Mouse (Mus musculus): ENCODE measurements around the gene Rtl5. TPM values are rescaled to one million over a fixed set of nuclear protein-coding genes. Genes with fewer than 3 reads are reported as not detected.
"Not testable (repeated sequence)": the region's sequence is repeated elsewhere in the genome, so short reads cannot be mapped to it uniquely, and the experiment has no call there.

Gene Rtl5
- polyA plus RNA-seq (2015; fragmentation: Nextera tagmentation; extraction: Ambion mirVana) = 0.13 and 0.18 TPM in 2 replicates

GRCm38 (mm10) chrX:102070591-102071471, at the start of gene Rtl5:
Gene Rtl5 (minus strand): TSS chrX:102071304.
- DNase-seq (ENCODE audit: low spot score) = peak; percentile 68

DNA sequence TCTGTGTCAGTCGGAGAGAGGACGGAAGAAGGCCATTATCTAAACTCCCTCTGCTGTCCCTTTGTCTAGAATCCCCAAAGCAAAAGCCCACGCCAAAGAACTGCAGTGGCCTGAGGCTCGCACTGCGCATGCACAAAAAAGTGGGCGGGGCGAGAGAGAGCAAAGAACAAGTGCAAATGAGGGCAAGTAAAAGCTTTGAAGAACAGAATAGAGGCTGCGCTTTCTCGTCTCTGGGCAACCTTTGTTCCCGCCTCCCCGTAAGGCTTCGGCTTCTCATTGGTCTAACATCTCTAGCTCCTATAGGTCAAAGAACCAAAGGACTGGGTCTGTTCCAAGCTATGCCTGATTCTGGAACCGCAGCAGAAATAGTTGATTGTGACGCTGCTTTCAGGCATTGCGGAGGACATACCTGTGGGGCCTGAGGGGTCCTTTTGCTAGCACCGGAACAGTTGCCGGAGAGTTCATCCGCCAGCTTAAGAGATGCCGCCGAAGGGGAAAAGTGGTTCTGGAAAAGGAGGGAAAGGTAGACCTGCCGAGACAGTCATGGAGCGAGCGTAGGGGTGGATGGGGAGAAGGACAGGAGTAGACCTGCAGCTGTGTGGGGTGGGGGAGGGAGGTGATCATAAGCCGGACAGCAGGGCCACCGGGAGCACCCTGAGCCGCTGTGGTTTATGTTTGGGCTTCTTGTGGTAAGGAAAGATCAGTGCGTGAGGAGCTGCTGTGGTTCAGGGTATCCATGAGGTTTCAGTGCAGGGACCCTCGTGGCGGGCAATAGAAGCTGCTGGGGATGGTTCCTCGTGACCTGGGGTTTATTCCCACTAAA, 48.1 kb upstream of the Rtl5 start, which contains the start of gene Pin4:
TSS of gene Pin4 (plus strand) at position 406 of the 823 bp plus-strand sequence.
- DNase-seq (ENCODE audit: low spot score) = peak; percentile 95

- no peak for DNase-seq (ENCODE audit: low spot score)
Measured at GRCm38 (mm10) chrX:102115676-102116075, 44.6 kb upstream of the Rtl5 start.

DNA sequence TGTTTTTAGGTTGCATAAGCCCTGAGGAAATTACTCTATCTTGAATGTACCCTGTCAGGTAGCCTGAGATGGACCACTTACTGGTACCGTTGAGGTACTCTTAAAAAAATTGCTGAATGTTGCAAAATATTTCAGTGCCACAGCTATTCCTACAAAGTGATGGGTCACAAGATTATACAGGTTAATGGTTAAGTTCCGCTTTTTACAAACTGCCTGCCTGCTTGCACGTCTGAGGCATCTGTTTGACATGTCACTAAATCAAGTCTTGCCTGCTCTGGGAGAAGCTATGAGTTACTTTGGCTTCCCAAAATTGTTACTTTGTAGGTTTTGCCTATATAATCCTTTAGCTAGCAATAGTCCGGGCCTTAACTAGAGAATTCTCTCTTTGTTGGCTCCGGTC, 38.2 kb upstream of the Rtl5 start:
- DNase-seq (ENCODE audit: low spot score) = not testable (repeated sequence)

DNA sequence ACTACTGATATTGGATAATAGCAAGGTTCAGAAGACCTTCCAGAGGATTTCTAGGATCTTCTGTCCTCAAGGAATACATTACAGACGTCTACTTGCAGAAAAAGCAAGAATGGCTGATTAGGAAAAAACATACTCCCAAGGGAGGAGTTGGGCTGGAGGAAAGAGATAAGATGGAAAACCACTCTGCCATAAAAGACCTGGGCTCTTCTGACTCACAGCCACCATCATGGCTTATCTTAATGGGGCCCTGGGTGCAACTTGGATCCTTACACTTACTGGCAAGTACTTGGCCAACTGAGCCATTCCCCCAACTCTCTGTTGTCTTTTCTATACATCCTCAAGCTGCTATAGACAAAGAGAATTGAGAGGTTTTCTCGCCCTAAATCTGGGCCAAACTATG, 32.7 kb upstream of the Rtl5 start:
- DNase-seq (ENCODE audit: low spot score) = not testable (repeated sequence)

DNA sequence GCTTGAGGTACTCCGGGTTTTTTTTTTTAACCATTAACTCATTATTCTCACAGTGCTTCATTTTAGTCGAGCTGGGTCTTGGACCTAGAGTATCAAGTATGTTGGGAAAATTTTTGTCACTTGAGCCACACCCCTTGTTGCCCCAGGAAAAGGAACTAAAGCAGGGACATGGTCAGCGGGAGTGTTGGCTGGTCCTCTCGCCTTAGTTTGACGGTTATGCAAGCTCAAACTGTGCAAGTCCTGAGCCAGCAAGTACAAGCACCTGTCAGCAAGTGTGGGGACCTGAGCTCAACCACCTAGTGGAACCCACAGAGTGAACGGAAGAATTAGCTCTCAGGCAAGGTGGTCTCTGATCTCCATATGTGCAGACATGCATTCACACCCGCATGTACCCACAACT, 30.8 kb upstream of the Rtl5 start:
- no peak for DNase-seq (ENCODE audit: low spot score)

- no peak for DNase-seq (ENCODE audit: low spot score)
Measured at GRCm38 (mm10) chrX:102094381-102094904, 23.3 kb upstream of the Rtl5 start.

- DNase-seq (ENCODE audit: low spot score) = no peak
Measured at GRCm38 (mm10) chrX:102090605-102091004, 19.5 kb upstream of the Rtl5 start.

DNA sequence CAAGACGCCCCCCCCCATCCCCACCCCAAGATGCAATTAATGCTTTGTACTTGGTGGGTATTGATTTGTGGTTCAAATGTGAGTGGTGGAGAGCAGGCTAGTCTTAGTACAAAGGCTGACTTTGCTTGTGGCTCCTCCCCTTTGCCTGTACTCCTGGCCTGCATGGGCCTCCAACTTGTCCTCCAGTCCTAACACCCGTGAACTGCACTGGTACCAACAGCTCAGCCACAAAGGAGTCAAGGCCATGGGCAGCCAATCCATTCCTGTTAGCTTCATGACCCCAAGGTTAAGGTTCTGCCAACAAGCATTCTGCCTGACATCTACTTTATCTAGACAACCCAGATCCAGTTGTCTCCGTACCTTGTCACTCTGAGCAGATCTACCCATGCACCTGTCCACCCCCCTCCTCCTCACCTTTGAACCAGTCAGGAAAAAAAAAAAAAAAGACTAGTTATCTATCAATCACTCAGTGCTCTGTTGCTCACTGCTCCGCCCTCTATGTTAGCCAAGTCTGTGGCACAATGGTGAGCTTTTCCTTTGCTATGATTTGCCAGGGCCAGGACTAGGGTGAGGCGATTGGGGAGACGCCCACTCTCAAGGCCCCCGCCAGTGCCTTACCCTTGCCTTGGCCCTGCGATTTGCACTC, 14.8 kb upstream of the Rtl5 start:
- DNase-seq (ENCODE audit: low spot score) = no peak

- no peak for DNase-seq (ENCODE audit: low spot score)
Measured at GRCm38 (mm10) chrX:102082340-102082739, 11.2 kb upstream of the Rtl5 start.

DNA sequence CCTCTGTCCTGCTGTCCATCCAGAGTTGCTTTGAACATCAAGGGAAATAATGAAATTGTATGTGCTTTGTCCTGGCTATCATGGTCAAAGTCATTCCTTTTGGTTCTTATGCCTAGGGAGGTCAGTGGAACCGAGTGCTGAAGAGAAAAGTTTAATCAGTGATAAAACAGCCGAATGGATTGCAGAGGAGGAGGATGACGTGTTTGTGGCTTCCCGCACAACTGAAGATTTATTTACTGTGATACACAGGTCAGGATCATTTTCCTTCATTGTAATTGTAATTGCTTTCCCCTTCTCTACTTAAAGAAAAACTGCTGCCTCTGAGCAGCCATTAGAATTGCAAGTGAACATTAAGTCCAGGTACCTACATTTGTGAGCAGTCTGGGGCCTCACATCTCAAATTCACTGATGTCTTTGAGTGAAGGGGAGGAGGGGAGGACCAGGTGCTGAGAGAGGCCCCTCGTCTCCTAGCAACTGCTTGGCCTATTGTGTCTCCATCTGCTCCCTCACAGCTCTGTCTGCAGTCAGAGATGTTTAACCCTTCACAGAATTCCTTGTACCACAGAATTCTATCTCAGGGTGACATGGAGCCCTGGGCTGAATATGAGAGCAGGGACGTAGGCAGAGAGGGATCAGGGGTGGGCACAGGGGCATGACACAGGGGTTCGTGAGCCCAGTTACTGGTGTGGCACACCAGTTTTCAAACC, 10.6 kb upstream of the Rtl5 start:
- peak; percentile 12 for DNase-seq (ENCODE audit: low spot score)

DNA sequence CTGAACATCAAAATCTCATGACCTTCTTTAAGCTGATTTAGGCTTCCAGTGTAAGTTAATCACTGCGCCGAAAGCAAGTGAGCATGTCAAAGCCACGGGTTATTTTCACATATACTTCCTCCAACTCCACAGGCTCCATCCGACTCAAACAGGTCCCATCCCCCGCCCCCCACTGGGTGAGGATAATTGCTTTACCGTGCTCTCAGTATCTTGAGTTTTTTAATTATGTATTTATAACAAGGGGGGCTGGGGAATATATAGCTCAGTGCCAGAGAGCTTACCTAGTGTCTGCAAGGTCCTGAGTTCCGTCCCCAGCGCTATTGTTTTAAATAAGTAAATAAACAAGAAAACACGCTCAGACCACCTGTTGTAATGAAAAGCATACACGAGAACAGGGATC, 10.0 kb upstream of the Rtl5 start:
- DNase-seq (ENCODE audit: low spot score) = no peak

- no peak for DNase-seq (ENCODE audit: low spot score)
Measured at GRCm38 (mm10) chrX:102076886-102077765, 6.0 kb upstream of the Rtl5 start.

DNA sequence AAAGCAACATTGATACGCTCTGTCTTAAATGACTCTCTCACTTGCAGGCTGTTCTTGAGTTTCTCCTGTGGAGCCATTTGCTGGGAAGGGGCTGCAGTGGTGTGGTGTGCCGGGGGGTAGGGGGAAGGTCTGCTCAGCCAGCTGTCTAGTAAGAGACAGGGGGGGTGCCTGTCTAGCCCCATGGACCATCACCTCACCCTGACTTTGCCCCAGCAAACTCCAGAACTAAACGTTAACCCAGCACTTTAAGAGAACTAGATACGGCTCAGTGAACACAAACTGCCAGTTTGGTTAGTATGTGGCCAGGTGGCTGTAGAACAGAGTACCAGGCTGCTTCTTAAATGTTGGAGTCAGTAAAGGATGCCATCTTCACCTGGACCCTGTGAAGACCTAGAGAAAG, 4.1 kb upstream of the Rtl5 start:
- no peak for DNase-seq (ENCODE audit: low spot score)

DNA sequence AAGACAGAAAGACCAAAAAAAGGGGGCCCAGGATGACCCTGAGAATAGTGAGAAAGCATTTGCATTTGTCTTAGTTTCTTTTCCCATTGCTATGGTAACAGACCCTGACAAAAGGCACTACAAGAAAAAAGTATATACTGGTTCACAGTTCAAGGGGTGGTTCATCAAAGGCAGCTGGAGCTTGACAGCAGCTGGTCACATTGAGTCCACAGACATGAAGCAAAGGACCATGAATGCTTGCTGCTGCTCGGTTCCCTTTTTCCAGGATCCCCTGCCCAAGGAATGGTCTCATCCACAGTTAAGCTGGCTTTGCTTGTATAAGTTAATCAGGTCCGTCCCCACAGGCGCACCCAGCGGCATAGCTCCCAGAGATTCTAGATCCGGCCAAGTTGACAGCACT, 3.3 kb upstream of the Rtl5 start:
- DNase-seq (ENCODE audit: low spot score) = no peak

DNA sequence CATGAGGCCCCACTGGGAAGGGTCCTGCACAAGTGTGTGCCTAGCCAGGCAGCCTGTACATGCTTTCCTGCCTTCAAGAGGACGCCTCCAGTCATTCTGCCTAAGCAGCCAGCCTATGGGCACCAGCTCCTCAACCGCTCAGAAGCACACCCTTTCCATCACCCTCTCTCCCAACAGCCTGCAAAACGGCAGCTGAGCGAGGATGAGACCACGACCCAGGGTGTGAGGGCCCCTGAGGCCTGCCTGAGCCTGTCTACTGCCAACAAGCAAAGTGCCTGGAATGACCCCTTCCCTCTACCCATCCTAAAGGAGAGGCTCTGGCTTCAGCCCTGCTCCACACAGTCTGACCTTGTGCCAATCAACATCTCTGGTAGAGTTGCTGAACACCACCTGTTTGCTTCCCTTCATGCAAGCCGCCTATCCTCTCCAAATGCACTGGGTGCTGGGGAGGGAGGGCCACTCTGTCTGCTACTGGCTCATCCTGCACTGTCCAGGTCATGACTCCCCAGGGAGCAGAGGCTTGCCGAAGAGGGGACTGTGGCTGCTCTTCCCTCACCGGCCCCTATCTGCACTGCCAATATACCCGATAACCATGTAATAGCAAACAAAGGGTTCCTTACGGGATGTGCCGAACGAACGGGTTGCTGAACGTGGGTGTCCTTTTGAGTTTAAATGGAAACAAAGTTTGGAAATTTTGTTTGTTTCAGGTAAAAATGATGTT, 2.7 kb upstream of the Rtl5 start:
- no peak for DNase-seq (ENCODE audit: low spot score)

DNA sequence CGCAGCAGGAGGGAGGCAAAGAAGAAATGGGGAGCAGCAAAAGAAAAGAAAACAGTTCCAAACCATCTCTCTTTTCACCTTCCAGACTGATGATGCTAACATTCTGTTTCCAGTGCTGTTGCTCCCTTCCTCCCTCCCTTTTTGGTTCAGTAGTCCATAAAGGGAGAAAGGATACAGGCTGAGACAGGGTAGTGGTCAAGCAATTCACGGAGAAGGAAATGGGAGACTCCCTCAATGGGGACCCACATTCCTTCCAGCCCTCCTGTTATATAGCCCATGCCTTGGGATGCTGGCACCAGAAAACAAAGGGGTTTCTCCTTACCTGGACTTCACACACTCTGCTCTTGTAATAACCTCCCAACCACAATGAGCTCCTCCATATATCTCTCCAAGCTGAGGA, 413 bp upstream of the Rtl5 start:
- DNase-seq (ENCODE audit: low spot score) = no peak

DNA sequence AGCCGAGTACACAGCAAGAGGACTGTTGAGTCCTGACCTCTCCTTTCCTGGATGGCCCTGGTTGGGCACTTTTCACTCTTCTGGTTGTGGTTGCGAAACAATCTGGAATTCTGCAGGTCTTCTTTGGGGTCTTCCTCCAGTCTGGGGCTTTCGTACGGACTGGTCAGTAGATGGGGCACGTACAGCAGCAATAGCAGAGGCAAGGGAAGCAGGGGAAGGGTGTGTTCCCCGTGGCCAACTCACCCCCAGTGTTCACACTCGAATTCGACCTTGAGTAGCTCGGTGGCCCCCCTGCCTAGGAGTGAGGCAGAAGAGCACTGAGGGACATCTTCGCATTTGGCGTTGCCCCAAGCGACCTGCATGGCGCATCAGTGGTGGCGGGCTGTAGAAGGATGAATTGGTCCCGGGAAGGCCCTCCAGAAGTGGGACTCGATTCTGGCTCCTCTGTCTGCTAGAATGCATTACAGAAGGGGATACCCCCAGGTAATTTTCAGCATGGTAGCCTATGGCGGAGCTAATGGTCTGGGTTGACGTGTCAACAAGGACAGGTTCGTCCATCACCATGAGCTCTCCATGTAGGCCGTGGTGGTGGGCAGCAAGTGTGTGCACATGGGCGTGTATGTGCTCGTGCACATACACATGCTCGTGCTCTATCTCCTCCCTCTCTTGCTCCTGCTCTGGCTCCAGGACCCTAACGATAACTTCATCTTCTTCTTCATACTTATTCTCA, 2.1 kb downstream of the Rtl5 start:
- no peak for DNase-seq (ENCODE audit: low spot score)
